Mouse (Mus musculus) neutrophil, adult 5-6 weeks (primary cell): ENCODE measurements around the gene Eya3. TPM values are rescaled to one million over a fixed set of nuclear protein-coding genes. Genes with fewer than 3 reads are reported as not detected.

Experiments used
- ATAC-seq: fragments of 151-379, 151-347 bp; 2 replicates; pipeline ENCODE4 v1.8.0; 2017; ENCODE audit warnings: mild to moderate bottlenecking, moderate TSS enrichment; ENCODE audit not compliant: insufficient number of reproducible peaks, poor library complexity, low FRiP score, severe bottlenecking; ENCODE audit errors: extremely low read depth
- total RNA-seq: library from RNA; stranded (forward); fragments of 200-1000 nt; gene quantifications from 2 replicates; pipeline ENCODE4 v1.2.3, GENCODE M21; 2017

Eya3 gene
- total RNA-seq, 1 experiment from 2014 or later = 23.4 TPM

- no peak for ATAC-seq
These were observed 2.8 kb upstream of the Eya3 start for GRCm38 (mm10) chr4:132635971-132636370.

GRCm38 (mm10) chr4:132636554-132636953 lies 2.2 kb upstream of the Eya3 start:
- ATAC-seq = peak; percentile 17; the same call in 1 of the 2 replicates

- ATAC-seq = no peak
These were observed 465 bp downstream of the Eya3 start for GRCm38 (mm10) chr4:132639191-132639713.

GRCm38 (mm10) chr4:132647439-132647838 lies 8.7 kb downstream of the Eya3 start:
- ATAC-seq = no peak

- ATAC-seq = no peak
These were observed 10.6 kb downstream of the Eya3 start for GRCm38 (mm10) chr4:132649271-132649999.

GRCm38 (mm10) chr4:132652842-132653241 lies 14.1 kb downstream of the Eya3 start:
- no peak for ATAC-seq

GRCm38 (mm10) chr4:132653799-132654198 lies 15.0 kb downstream of the Eya3 start:
- no peak for ATAC-seq

- ATAC-seq = no peak
These were observed 16.5 kb downstream of the Eya3 start for GRCm38 (mm10) chr4:132655290-132655689.

- ATAC-seq = no peak
These were observed 20.3 kb downstream of the Eya3 start for GRCm38 (mm10) chr4:132659106-132659505.

- no peak for ATAC-seq
These were observed 33.9 kb downstream of the Eya3 start for GRCm38 (mm10) chr4:132672697-132673096.

- 0 out of 2 replicates have a peak, but pooled peaks have one; percentile 46 for ATAC-seq
These were observed 38.2 kb downstream of the Eya3 start for GRCm38 (mm10) chr4:132676771-132677539.

- no peak for ATAC-seq
These were observed 50.8 kb downstream of the Eya3 start for GRCm38 (mm10) chr4:132689634-132690033.

- ATAC-seq = no peak
These were observed 54.6 kb downstream of the Eya3 start for GRCm38 (mm10) chr4:132693366-132693765.

GRCm38 (mm10) chr4:132702076-132702475 lies 63.3 kb downstream of the Eya3 start:
- no peak for ATAC-seq

GRCm38 (mm10) chr4:132706885-132707284 lies 68.1 kb downstream of the Eya3 start:
- no peak for ATAC-seq

GRCm38 (mm10) chr4:132713181-132713580 lies 74.4 kb downstream of the Eya3 start:
- no peak for ATAC-seq

GRCm38 (mm10) chr4:132718251-132718650 lies 79.5 kb downstream of the Eya3 start:
- ATAC-seq = no peak

GRCm38 (mm10) chr4:132728233-132728632 lies 89.4 kb downstream of the Eya3 start:
- no peak for ATAC-seq

- ATAC-seq = no peak
These were observed 92.8 kb downstream of the Eya3 start for GRCm38 (mm10) chr4:132731616-132732015.

GRCm38 (mm10) chr4:132732148-132732684 lies 93.4 kb downstream of the Eya3 start, which contains the start of gene Xkr8:
Gene Xkr8 (minus strand): TSS chr4:132732546.
- ATAC-seq = peak; percentile 86
